Mouse (Mus musculus) embryonic fibroblast, embryonic 13.5 days (primary cell): Measurements from ENCODE around the gene Prickle1.

ENCODE experiments used
- CTCF ChIP-seq: IDR thresholded peaks from 2 replicates; pipeline ENCODE4 v1.5.1; 2011; ENCODE audit warnings: mild to moderate bottlenecking, control low read depth, low read length, moderate library complexity, borderline replicate concordance; ENCODE audit not compliant: insufficient read depth
- POLR2A ChIP-seq: IDR thresholded peaks from 2 replicates; pipeline ENCODE4 v1.6.1; 2011; ENCODE audit warnings: low read depth, mild to moderate bottlenecking, control low read depth, low read length, moderate library complexity

DNA sequence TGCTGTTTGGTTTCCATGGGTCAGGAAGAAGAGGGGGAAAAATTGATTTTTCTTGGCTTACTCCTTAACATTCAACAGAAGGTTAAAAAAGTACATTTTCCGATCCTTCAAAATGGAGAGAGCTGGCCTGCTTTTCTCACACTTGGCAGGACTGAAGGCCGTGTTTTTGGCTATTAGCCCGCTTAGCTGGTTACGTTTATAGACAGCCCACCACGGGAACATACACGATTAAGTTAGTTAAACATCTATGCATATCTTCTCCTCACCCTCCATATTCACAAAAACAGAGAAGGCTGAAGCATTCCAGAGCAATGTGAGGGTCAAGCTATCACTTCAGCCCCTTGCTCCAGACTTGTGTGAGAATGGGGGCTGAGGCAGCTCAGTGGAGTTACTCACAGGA, 7.3 kb downstream of the Prickle1 start:
- TF ChIP-seq CTCF (no peak), POLR2A (no peak)
